Mouse (Mus musculus) olfactory bulb, adult 2 months (tissue): ENCODE measurements around the gene Nell1. TPM values are rescaled to one million over a fixed set of nuclear protein-coding genes. Genes with fewer than 3 reads are reported as not detected.

Source experiments
- H3K27ac ChIP-seq: fragments of 200-500 bp; 2 replicates; pipeline ENCODE4 v1.5.1; 2012; ENCODE audit warnings: low read depth, low read length; ENCODE audit not compliant: insufficient read depth
- H3K4me1 ChIP-seq: fragments of 200-500 bp; 2 replicates; pipeline ENCODE4 v1.6.1; 2012; ENCODE audit warnings: low read length; ENCODE audit not compliant: control insufficient read depth, insufficient read depth
- H3K4me3 ChIP-seq: fragments of 200-500 bp; 2 replicates; pipeline ENCODE4 v1.5.1; 2012; ENCODE audit warnings: mild to moderate bottlenecking, low read depth, low read length, moderate library complexity; ENCODE audit not compliant: insufficient read depth
- CTCF ChIP-seq: fragments of 200-500 bp; IDR thresholded peaks from 2 replicates; pipeline ENCODE4 v1.5.1; 2012; ENCODE audit warnings: low read depth, mild to moderate bottlenecking, low read length, moderate library complexity; ENCODE audit not compliant: insufficient read depth
- POLR2A ChIP-seq: fragments of 200-500 bp; IDR thresholded peaks from 2 replicates; pipeline ENCODE4 v1.6.1; 2012; ENCODE audit warnings: mild to moderate bottlenecking, low read depth, low read length, moderate library complexity; ENCODE audit not compliant: insufficient read depth
- WGBS: fragments of 180-500 bp; shearing (Covaris S2); methylation state at CpG from one replicate; pipeline ENCODE4 v1.1.7; 2018; 5-methylcytosine and 5-hydroxymethylcytosine counted together
- polyA plus RNA-seq: library from polyadenylated mRNA; stranded (reverse); fragments of >200 nt; gene quantifications from 2 replicates; pipeline ENCODE4 v1.2.4, GENCODE M21; 2012; ENCODE audit warnings: low replicate concordance; ENCODE audit not compliant: missing spikeins, insufficient read depth, insufficient read length

The Nell1 gene
- polyA plus RNA-seq, 1 experiment, result not detected

GRCm38 (mm10) chr7:50514830-50515229, 540.2 kb downstream of the Nell1 start:
- WGBS, result 40% methylated on average over 3 of the region's 3 CpGs
- Histone ChIP-seq H3K27ac (no peak overlapping the region), H3K4me3 (no peak overlapping the region), H3K4me1 (no peaks in the 10 kb centered on the region)
- no peak for TF ChIP-seq CTCF
- no peak for TF ChIP-seq POLR2A

GRCm38 (mm10) chr7:50516681-50517080, 542.0 kb downstream of the Nell1 start:
- no peaks in the 10 kb centered on the region for H3K4me1 ChIP-seq
- no peak overlapping the region for H3K27ac ChIP-seq
- no peak for TF ChIP-seq CTCF
- TF ChIP-seq POLR2A, result no peak
- WGBS, result 64% methylated on average over 3 of the region's 3 CpGs
- no peak overlapping the region for H3K4me3 ChIP-seq

DNA sequence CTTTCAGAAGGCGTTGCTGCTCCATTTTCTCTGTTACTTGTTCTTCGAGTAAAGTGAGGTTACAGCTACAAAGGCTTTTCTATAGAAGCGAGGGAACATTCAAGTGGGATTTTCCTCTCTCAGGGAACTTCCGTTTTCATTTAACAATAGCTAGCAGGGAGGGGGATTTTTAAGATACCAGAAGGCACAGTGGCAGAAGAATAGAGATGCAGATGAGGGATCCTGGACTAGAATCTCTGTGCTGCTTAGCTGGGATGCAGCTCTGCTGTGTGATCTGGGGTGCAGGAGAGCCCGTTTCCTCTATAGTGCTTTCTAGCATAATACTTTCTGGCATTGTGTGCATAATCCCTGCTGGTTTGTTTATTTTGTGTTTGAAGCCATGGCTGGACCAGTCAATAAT, 568.7 kb downstream of the Nell1 start:
- Histone ChIP-seq H3K4me1 (no peaks in the 10 kb centered on the region), H3K27ac (no peak overlapping the region), H3K4me3 (no peak overlapping the region)
- TF ChIP-seq POLR2A, result no peak
- no peak for TF ChIP-seq CTCF
- WGBS, result 57% methylated on average over 5 of the region's 5 CpGs

GRCm38 (mm10) chr7:50549572-50549971, 574.9 kb downstream of the Nell1 start:
- WGBS, result 79% methylated on average over 3 of the region's 3 CpGs
- H3K4me3 ChIP-seq, result no peak overlapping the region
- no peak overlapping the region for H3K27ac ChIP-seq
- TF ChIP-seq POLR2A, result no peak
- no peak for TF ChIP-seq CTCF
- no peaks in the 10 kb centered on the region for H3K4me1 ChIP-seq

DNA sequence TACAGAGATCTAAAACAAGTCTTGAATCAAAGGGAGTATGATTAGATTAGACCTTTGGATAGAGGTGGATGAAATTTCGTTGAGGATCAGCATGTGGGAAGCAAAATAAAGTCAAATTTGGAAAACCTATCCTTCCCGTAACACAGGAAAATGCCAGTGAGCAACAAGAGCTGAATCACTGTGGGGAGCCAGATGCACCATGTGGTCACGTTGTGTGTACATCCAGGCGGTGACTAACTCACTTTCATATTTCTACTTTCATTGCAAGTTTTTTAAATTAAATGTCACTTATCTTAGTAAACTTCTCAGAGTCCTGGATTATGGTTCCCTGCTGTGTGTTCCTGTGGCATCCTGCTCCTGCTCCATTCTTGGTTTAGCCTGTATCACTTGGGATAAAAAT, 576.8 kb downstream of the Nell1 start:
- 73% methylated on average over 4 of the region's 4 CpGs for WGBS
- no peak for TF ChIP-seq CTCF
- TF ChIP-seq POLR2A, result no peak
- Histone ChIP-seq H3K4me1 (no peaks in the 10 kb centered on the region), H3K27ac (no peak overlapping the region), H3K4me3 (no peak overlapping the region)

GRCm38 (mm10) chr7:50562708-50563107, 588.0 kb downstream of the Nell1 start:
- no peaks in the 10 kb centered on the region for H3K4me1 ChIP-seq
- no peak overlapping the region for H3K27ac ChIP-seq
- 80% methylated on average over 3 of the region's 3 CpGs for WGBS
- TF ChIP-seq CTCF (no peak), POLR2A (no peak)
- H3K4me3 ChIP-seq, result no peak overlapping the region

DNA sequence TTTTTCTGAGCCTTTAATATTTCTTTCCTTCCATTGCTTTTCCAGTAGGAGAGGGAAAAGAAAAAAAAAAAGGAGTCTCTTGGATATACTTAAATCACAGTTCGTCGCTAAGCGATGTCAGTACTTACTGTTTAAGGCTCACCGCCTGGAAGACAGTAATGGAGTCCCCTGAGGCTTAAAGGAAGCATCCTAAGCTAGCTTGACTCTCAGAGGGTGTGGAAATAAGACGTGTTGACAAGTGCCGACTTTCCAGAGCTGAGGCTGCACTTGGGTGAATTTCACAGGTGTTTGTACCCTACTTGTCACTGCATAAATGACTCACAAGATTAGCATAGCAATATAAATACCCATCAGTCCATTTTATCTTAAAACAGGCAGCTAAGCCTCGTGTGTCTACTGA, 599.2 kb downstream of the Nell1 start:
- H3K27ac ChIP-seq, result no peak overlapping the region
- H3K4me1 ChIP-seq, result no peaks in the 10 kb centered on the region
- TF ChIP-seq CTCF, result no peak
- WGBS, result 75% methylated on average over 7 of the region's 7 CpGs
- no peak overlapping the region for H3K4me3 ChIP-seq

- WGBS, result 84% methylated on average over 8 of the region's 8 CpGs
- Histone ChIP-seq H3K4me3 (no peak overlapping the region), H3K4me1 (no peaks in the 10 kb centered on the region), H3K27ac (no peak overlapping the region)
- no peak for TF ChIP-seq CTCF
- no peak for TF ChIP-seq POLR2A
These were observed 614.2 kb downstream of the Nell1 start for GRCm38 (mm10) chr7:50588642-50589424.

DNA sequence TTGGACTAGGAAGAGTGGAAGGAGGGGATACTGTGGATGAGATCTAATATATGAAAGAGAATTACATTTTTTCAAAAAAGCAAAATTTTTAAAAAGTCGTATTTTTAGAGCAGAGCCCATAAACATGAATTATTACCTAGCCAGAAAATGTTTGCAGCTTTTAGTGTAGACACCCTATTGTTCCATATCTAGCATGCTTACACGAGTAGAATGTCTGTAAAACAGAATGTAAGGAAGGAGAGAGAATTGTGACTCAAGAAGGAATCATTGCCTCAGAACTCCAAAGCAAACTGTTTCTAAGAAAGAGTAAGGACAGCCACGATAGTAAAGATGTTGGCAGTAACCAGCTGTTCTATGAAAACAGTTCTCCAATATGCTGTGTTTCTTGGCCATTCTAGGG, 624.2 kb downstream of the Nell1 start, which contains the start of gene 4933405O20Rik:
Gene 4933405O20Rik (plus strand): TSS at position 301 of the 400 bp plus-strand sequence.
- TF ChIP-seq CTCF (no peak), POLR2A (no peak)
- Histone ChIP-seq H3K4me3 (no peak within 1 kb of the TSS), H3K4me1 (no peaks in the 10 kb centered on the region), H3K27ac (no peak within 1 kb of the TSS)
- WGBS, result 80% methylated on average over 3 of the region's 3 CpGs

GRCm38 (mm10) chr7:50614101-50614500, 639.4 kb downstream of the Nell1 start:
- 38% methylated on average over 2 of the region's 2 CpGs for WGBS
- TF ChIP-seq POLR2A (no peak), CTCF (no peak)
- Histone ChIP-seq H3K4me3 (no peak overlapping the region), H3K4me1 (no peaks in the 10 kb centered on the region), H3K27ac (no peak overlapping the region)

DNA sequence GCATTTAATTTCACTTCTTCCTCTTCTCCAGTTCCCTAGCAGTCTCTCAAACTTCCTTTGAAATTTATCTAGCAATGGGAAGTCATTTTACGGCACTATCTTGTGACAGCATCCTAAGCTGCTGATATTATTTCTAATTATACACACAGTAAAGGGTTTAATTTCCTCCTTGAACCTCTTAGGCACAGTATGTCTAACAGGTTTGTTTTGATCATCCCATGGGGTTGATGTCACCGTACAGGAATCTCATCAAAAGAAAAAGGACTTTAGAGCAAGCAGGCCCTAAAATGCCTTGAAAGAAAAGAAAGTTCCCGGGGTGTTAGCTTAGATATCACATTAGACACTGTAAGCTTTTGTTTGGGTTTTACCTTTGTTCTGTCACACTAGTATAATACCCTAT, 654.5 kb downstream of the Nell1 start:
- Histone ChIP-seq H3K4me1 (no peaks in the 10 kb centered on the region), H3K4me3 (no peak overlapping the region), H3K27ac (no peak overlapping the region)
- 48% methylated on average over 3 of the region's 3 CpGs for WGBS
- no peak for TF ChIP-seq POLR2A
- no peak for TF ChIP-seq CTCF
